Mouse (Mus musculus): ENCODE measurements around the gene Zmym1.

GRCm38 (mm10) chr4:127091188-127091587, 30.2 kb upstream of the Zmym1 start:
- TF ChIP-seq CTCF (IDR thresholded peaks at IDR 0.05; ENCODE audit: low read depth, low read length) (no peak), EP300 (IDR thresholded peaks at IDR 0.05; ENCODE audit: insufficient read depth, low read depth, low read length) (no peak), POLR2A (IDR thresholded peaks at IDR 0.05; ENCODE audit: insufficient read depth, low read length) (no peak)
